Mouse (Mus musculus): ENCODE data around the gene Abr. TPM values are rescaled to one million over a fixed set of nuclear protein-coding genes. Genes with fewer than 3 reads are reported as not detected.

Abr gene
- total and polyA plus RNA-seq, 3 experiments = 3.8 to 8.8 TPM; not detected in 1

DNA sequence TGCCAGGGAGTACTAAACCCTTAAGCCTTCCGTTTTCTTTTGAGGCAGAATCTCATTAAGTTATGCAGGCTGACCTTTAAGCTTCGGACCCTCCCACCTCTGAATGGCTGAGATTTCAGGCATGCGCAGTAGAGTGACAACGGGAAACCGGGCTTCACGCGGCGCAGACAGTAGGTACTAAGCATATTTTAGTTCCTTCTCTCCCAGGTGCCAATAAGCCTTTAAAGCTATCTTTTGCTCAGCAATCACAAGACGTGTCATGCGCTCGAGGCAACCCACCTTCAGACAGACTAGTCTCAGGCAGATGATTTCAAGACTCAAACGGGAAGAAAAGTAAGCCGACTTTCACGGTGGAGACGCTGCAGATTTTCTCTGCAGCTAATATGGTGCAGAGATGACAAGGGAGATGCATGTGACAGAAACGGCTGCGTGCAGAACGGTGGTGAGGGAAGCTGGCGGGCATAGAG, 9.4 kb downstream of the Abr start:
- TF ChIP-seq MYC (IDR thresholded peaks at IDR 0.05; ENCODE audit: low read depth, low read length) (no peak), KAT2A (conservative IDR thresholded peaks at IDR 0.05; ENCODE audit: low read depth, low read length) (no peak), GATA1 (IDR thresholded peaks at IDR 0.05; ENCODE audit: low read depth, low read length) (no peak), RAD21 (IDR thresholded peaks at IDR 0.05; ENCODE audit: low read depth, low read length) (no peak)
- Histone ChIP-seq H3K27me3 (ENCODE audit: control insufficient read depth in 1 of 2, insufficient read depth in 2 of 2, low read length in 2 of 2) (peaks cover 17 to 19% of the 10 kb centered on the region in 2 experiments), H3K4me3 (ENCODE audit: control insufficient read depth in 1 of 2, insufficient read depth in 1 of 2, low read depth in 2 of 2, low read length in 2 of 2) (no peak overlapping the region), H3K27ac (ENCODE audit: control insufficient read depth, low read depth, low read length) (no peak overlapping the region), H3K4me1 (ENCODE audit: control insufficient read depth in 1 of 2, insufficient read depth in 2 of 2, low read length in 2 of 2) (no peaks in the 10 kb centered on the region), H3K36me3 (ENCODE audit: control insufficient read depth in 1 of 2, insufficient read depth in 2 of 2, low read length in 2 of 2) (no peaks in the 10 kb centered on the region), H3K9ac (ENCODE audit: control insufficient read depth, low read depth, low read length, poor library complexity, severe bottlenecking) (no peak overlapping the region), H3K9me3 (replicated peaks; ENCODE audit: insufficient read depth, low read length) (no peaks in the 10 kb centered on the region), H3K79me2 (ENCODE audit: control insufficient read depth, insufficient read depth, low read length, poor library complexity) (no peaks in the 10 kb centered on the region)
- no peak for DNase-seq (ENCODE audit: low read depth, low spot score)

DNA sequence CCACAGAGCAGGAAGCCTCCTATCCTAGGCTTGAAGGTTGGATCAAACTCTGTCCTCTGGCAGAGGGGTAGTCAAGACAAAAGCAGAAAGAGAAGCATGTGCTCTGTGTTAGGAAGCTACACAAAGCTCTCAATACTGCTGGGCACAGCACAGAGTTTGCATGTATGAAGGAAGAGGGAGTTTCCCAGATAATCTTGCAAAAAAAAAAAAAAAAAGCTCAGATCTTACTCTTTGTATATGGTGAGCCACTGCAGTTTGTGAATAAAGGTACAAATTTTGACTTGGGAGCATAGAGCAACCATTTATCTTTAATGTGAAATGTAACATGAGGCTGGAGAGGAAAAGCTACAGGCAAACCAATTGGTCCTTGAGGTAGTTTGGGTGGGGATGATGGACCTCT, 11.2 kb downstream of the Abr start:
- H3K27me3 ChIP-seq (ENCODE audit: control insufficient read depth in 1 of 2, insufficient read depth in 2 of 2, low read length in 2 of 2) = peaks cover 25 to 31% of the 10 kb centered on the region in 2 experiments
- TF ChIP-seq MEF2A (IDR thresholded peaks at IDR 0.05; ENCODE audit: extremely low read depth, insufficient replicate concordance, low read depth, low read length, poor library complexity, severe bottlenecking) (no peak), POLR2AphosphoS5 (IDR thresholded peaks at IDR 0.05; ENCODE audit: borderline replicate concordance, low read depth, low read length) (no peak), NELFE (IDR thresholded peaks at IDR 0.05; ENCODE audit: low read depth, low read length) (no peak), CHD2 (IDR thresholded peaks at IDR 0.05; ENCODE audit: low read length) (no peak), HCFC1 (IDR thresholded peaks at IDR 0.05; ENCODE audit: low read depth, low read length) (no peak), EP300 (IDR thresholded peaks at IDR 0.05; ENCODE audit: low read depth in 1 of 2, low read length in 2 of 2) (no peak), MYB (IDR thresholded peaks at IDR 0.05; ENCODE audit: low read depth, low read length) (no peak), NRF1 (IDR thresholded peaks at IDR 0.05; ENCODE audit: insufficient read depth, low read depth, low read length, poor library complexity, severe bottlenecking) (no peak), ELF1 (IDR thresholded peaks at IDR 0.05; ENCODE audit: low read depth, low read length) (no peak), UBTF (IDR thresholded peaks at IDR 0.05; ENCODE audit: borderline replicate concordance, insufficient read depth, low read depth, low read length) (no peak), ETS1 (IDR thresholded peaks at IDR 0.05; ENCODE audit: low read depth, low read length) (no peak), MAZ (IDR thresholded peaks at IDR 0.05; ENCODE audit: low read depth, low read length) (no peak), ZNF384 (IDR thresholded peaks at IDR 0.05; ENCODE audit: low read depth, low read length) (no peak), MAX (IDR thresholded peaks at IDR 0.05; ENCODE audit: low read length) (no peak), TCF12 (IDR thresholded peaks at IDR 0.05; ENCODE audit: low read depth, low read length) (no peak)
- no peak overlapping the region for H3K4me3 ChIP-seq (ENCODE audit: control insufficient read depth in 1 of 2, insufficient read depth in 1 of 2, low read depth in 2 of 2, low read length in 2 of 2)
- H3K27ac ChIP-seq (ENCODE audit: control insufficient read depth, low read depth, low read length) = no peak overlapping the region
- no peak overlapping the region for H3K9ac ChIP-seq (ENCODE audit: control insufficient read depth, low read depth, low read length, poor library complexity, severe bottlenecking)
- H3K79me2 ChIP-seq (ENCODE audit: control insufficient read depth, insufficient read depth, low read length, poor library complexity) = no peaks in the 10 kb centered on the region
- DNase-seq (ENCODE audit: low read depth, low spot score) = no peak
- no peaks in the 10 kb centered on the region for H3K9me3 ChIP-seq (replicated peaks; ENCODE audit: insufficient read depth, low read length)
- H3K4me1 ChIP-seq (ENCODE audit: control insufficient read depth in 1 of 2, insufficient read depth in 2 of 2, low read length in 2 of 2) = no peaks in the 10 kb centered on the region
- no peaks in the 10 kb centered on the region for H3K36me3 ChIP-seq (ENCODE audit: control insufficient read depth in 1 of 2, insufficient read depth in 2 of 2, low read length in 2 of 2)

All from MEL (cell line).